In the genomic region with DNA sequence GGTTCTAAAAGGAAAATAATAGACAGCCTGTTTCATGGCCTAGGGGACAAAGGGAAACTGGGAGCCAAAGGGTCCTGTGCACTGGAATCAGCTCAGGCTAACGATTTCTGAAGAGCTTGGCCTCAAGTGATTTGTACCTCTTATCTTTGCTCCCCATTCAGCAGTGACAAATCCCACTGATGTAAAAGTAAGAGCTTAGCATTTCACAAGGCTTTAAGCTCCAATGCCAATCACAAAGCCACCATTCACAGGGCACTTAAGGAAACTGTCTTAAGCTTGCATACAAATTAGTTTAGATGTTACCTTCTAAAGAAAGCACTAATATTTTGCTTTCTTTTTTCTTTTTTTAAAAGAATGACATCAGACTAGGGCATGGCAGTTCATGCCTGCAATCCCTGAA, we compare ENCODE assay signal across 20 mouse cellular contexts. TPM values are rescaled to one million over a fixed set of nuclear protein-coding genes. Genes with fewer than 3 reads are reported as not detected.
"Had no signal": no experiment of that assay in that cellular context is flagged by ENCODE, and none has a peak within 500 bp of the region (broad histone marks: within the 10 kb centered on the region; RNA-seq: fewer than 3 reads in every experiment).

No protein-coding gene starts in this region.

- ATAC-seq: intestine, embryonic 16.5 days had no signal

- H3K36me3 ChIP-seq: limb, embryonic 13.5 days; neural tube, embryonic 12.5 days; stomach, embryonic 15.5 days had no signal

- H3K4me2 ChIP-seq: limb, embryonic 13.5 days; liver, embryonic 11.5 days; lung, embryonic 14.5 days; neural tube, embryonic 12.5 days; stomach, embryonic 15.5 days had no signal

- H3K27ac ChIP-seq: kidney, postnatal 0 days; limb, embryonic 13.5 days; macrophage; neural tube, embryonic 12.5 days; stomach, embryonic 15.5 days had no signal

- DNase-seq: left cerebral cortex, postnatal 4 days; lung, embryonic 14.5 days; lung, postnatal 14 days; right cerebral cortex, postnatal 14 days; thymus, adult 2 months; thymus, postnatal 36 days had no signal

- H3K9me3 ChIP-seq: limb, embryonic 13.5 days; megakaryocyte, embryonic 14.5 days; neural tube, embryonic 12.5 days; stomach, embryonic 15.5 days had no signal

- H3K4me1 ChIP-seq: megakaryocyte, embryonic 14.5 days; neural tube, embryonic 12.5 days; stomach, embryonic 15.5 days had no signal

- H3K9ac ChIP-seq: limb, embryonic 13.5 days; lung, embryonic 14.5 days; neural tube, embryonic 12.5 days; stomach, embryonic 15.5 days had no signal

- H3K27me3 ChIP-seq: neural tube, embryonic 12.5 days; stomach, embryonic 15.5 days had no signal

- H3K4me3 ChIP-seq: limb, embryonic 13.5 days; megakaryocyte, embryonic 14.5 days; neural tube, embryonic 12.5 days; stomach, embryonic 15.5 days had no signal

RNA-seq across cellular contexts. Expression of a gene that starts 6.1 kb away (rescaled TPM):
- total RNA-seq: layer of hippocampus, adult 18-20 months; layer of hippocampus, postnatal 10 days; left cerebral cortex, postnatal 4 days; monocyte, adult 5-6 weeks; neutrophil, adult 5-6 weeks had no signal
- polyA plus RNA-seq: intestine, embryonic 16.5 days; liver, embryonic 11.5 days; liver, embryonic 16.5 days; lung, embryonic 14.5 days; neural tube, embryonic 12.5 days; testis, adult 2 months had no signal
